Mouse (Mus musculus): ENCODE data around the gene Plk3. TPM values are rescaled to one million over a fixed set of nuclear protein-coding genes. Genes with fewer than 3 reads are reported as not detected.

Gene Plk3
- polyA plus RNA-seq, 1 experiment from 2014 or later, result 3.7 TPM

DNA sequence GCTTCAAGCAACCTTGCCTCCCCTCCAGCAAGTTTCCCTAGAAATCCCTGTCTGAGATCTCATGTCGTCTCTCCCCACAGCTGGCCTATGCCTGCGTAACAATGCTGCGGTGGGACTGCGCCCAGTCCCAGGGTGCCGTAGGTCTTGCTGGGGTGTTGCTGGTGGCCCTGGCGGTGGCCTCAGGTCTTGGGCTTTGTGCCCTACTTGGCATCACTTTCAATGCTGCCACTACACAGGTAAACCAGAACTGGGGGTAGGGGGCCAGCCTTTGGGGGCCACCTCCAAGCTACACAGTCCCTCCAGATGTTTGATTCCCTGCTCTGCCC is 25.3 kb downstream of the Plk3 start:
- 95% methylated on average over 6 of the region's 6 CpGs for WGBS
- peaks cover 33% of the 10 kb centered on the region for H3K36me3 ChIP-seq (ENCODE audit: insufficient read depth, low read length)
- no peak overlapping the region for H3K4me2 ChIP-seq (replicated peaks; ENCODE audit: low read depth, low read length)
- no peak for ATAC-seq (ENCODE audit: low FRiP score, low TSS enrichment)
- no peak overlapping the region for H3K27ac ChIP-seq (ENCODE audit: low read length)
- peaks cover 12% of the 10 kb centered on the region for H3K4me1 ChIP-seq (ENCODE audit: insufficient read depth, low read length)
- no peak overlapping the region for H3K4me3 ChIP-seq (ENCODE audit: low read length)
- no peak overlapping the region for H3K9ac ChIP-seq (replicated peaks; ENCODE audit: low read length)
- H3K9me3 ChIP-seq (ENCODE audit: low read length), result no peaks in the 10 kb centered on the region
- H3K27me3 ChIP-seq (ENCODE audit: insufficient read depth, low read length), result no peaks in the 10 kb centered on the region

DNA sequence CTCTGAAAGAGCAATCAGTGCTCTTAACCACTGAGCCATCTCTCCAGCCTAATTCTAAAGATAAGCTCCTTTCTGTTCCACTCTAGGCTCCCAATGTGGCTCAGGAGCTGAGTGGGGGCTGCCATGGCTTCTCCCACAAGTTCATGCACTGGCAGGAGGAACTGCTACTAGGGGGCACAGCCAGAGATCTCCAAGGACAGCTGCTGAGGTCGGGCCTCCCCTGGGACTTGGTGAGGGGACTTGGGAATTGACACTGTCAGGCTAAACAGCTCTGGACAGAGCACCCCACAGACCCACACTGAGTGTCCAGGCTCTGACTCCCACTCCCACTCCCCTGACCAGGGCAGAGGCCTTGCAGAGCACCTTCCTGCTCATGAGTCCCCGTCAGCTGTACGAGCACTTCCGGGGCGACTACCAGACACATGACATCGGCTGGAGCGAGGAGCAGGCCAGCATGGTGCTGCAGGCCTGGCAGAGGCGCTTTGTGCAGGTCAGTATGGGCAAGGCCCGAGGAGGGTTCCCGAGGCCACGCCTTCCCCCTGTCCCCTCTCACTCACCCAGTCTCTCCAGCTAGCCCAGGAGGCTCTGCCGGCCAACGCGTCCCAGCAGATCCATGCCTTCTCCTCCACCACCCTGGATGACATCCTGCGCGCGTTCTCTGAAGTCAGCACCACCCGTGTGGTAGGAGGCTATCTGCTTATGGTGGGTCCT is 25.8 kb downstream of the Plk3 start:
- Histone ChIP-seq H3K4me3 (ENCODE audit: low read length) (no peak overlapping the region), H3K4me1 (ENCODE audit: insufficient read depth, low read length) (peaks cover 12% of the 10 kb centered on the region), H3K36me3 (ENCODE audit: insufficient read depth, low read length) (peaks cover 28% of the 10 kb centered on the region), H3K9ac (replicated peaks; ENCODE audit: low read length) (no peak overlapping the region), H3K4me2 (replicated peaks; ENCODE audit: low read depth, low read length) (no peak overlapping the region), H3K27ac (ENCODE audit: low read length) (no peak overlapping the region), H3K9me3 (ENCODE audit: low read length) (no peaks in the 10 kb centered on the region), H3K27me3 (ENCODE audit: insufficient read depth, low read length) (no peaks in the 10 kb centered on the region)
- ATAC-seq (ENCODE audit: low FRiP score, low TSS enrichment), result no peak
- 89% methylated on average over 18 of the region's 18 CpGs for WGBS

DNA sequence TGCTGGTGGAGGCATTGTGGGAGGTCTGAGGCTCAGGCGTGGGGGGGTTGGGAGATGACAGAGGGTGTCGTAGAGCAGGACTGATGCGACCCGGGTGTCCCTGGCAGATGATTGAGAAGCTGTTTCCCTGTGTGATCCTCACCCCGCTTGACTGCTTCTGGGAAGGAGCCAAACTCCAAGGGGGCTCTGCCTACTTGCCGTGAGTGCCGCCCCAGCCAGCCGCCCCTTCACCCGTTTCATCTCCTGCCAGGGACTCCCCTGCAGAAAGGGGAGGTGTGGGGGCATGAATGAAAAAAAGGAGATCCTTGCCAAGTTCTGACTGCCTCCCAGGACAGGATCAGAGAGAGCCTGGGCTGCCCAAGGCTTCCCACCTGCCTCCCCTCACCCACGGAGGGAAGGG is 28.6 kb downstream of the Plk3 start:
- 48% methylated on average over 10 of the region's 10 CpGs for WGBS
- ATAC-seq (ENCODE audit: low FRiP score, low TSS enrichment), result peak; percentile 29; the same call in 1 of the 2 replicates
- Histone ChIP-seq H3K27ac (ENCODE audit: low read length) (0 out of 2 replicates have a peak overlapping the region, but pooled peaks have one; percentile 1), H3K9ac (replicated peaks; ENCODE audit: low read length) (no peak overlapping the region), H3K4me2 (replicated peaks; ENCODE audit: low read depth, low read length) (no peak overlapping the region), H3K4me3 (ENCODE audit: low read length) (no peak overlapping the region), H3K4me1 (ENCODE audit: insufficient read depth, low read length) (peaks cover 12% of the 10 kb centered on the region), H3K27me3 (ENCODE audit: insufficient read depth, low read length) (no peaks in the 10 kb centered on the region), H3K9me3 (ENCODE audit: low read length) (no peaks in the 10 kb centered on the region), H3K36me3 (ENCODE audit: insufficient read depth, low read length) (peaks cover 10% of the 10 kb centered on the region)

DNA sequence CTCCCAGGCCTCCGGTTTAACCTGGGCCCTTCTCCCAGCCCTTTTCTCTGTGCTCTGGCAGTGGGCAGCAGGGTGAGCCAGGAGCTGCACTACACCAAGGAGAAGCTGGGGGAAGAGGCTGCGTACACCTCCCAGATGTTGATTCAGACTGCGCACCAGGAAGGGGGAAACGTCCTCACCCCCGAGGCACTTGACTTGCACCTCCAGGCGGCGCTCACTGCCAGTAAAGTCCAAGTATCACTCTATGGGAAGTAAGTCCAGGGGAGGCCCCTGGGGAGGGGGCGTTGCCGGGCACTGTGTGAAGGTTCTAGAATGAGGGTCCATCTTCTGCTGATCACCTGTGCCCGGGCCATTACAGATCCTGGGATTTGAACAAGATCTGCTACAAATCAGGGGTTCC is 29.1 kb downstream of the Plk3 start:
- H3K36me3 ChIP-seq (ENCODE audit: insufficient read depth, low read length), result peaks cover 6% of the 10 kb centered on the region

DNA sequence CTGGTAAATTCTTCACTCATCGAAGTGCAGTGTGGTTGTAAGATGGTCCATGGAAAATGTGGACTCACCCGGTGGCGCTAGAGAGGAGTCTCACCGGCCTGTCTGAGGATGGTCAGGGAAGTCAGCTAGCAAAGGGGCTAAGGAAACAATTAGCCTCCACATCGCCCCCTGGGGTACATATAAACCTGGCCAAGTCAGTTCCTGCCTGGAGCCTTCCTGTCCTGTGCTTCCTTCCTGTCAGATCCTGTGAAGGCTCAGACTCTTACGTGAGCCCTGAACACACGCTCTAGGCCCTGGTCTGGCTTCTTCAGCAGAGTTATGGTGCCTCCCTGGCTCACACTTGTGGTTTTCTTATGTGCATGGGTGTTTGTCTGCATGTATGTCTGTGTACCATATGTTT is 32.5 kb downstream of the Plk3 start:
- H3K36me3 ChIP-seq (ENCODE audit: insufficient read depth, low read length), result 0 out of 2 replicates have a peak, but pooled peaks cover 2% of the 10 kb centered on the region
- no peak overlapping the region for H3K4me3 ChIP-seq (ENCODE audit: low read length)
- H3K27me3 ChIP-seq (ENCODE audit: insufficient read depth, low read length), result no peaks in the 10 kb centered on the region
- H3K4me2 ChIP-seq (replicated peaks; ENCODE audit: low read depth, low read length), result no peak overlapping the region
- no peak overlapping the region for H3K27ac ChIP-seq (ENCODE audit: low read length)
- 42% methylated on average over 7 of the region's 7 CpGs for whole genome bisulfite sequencing
- H3K4me1 ChIP-seq (ENCODE audit: insufficient read depth, low read length), result peaks cover 39% of the 10 kb centered on the region
- H3K9me3 ChIP-seq (ENCODE audit: low read length), result no peaks in the 10 kb centered on the region
- no peak for ATAC-seq (ENCODE audit: low FRiP score, low TSS enrichment)
- H3K9ac ChIP-seq (replicated peaks; ENCODE audit: low read length), result no peak overlapping the region

More for the DNA sequence above, 29.1 kb downstream of the Plk3 start:
- H3K9ac ChIP-seq (replicated peaks; ENCODE audit: low read length), result no peak overlapping the region
- no peak for ATAC-seq (ENCODE audit: low FRiP score, low TSS enrichment)
- H3K4me3 ChIP-seq (ENCODE audit: low read length), result no peak overlapping the region
- no peak overlapping the region for H3K4me2 ChIP-seq (replicated peaks; ENCODE audit: low read depth, low read length)
- WGBS, result 77% methylated on average over 10 of the region's 10 CpGs
- no peaks in the 10 kb centered on the region for H3K9me3 ChIP-seq (ENCODE audit: low read length)
- H3K27me3 ChIP-seq (ENCODE audit: insufficient read depth, low read length), result no peaks in the 10 kb centered on the region
- H3K4me1 ChIP-seq (ENCODE audit: insufficient read depth, low read length), result peaks cover 12% of the 10 kb centered on the region
- H3K27ac ChIP-seq (ENCODE audit: low read length), result no peak overlapping the region

DNA sequence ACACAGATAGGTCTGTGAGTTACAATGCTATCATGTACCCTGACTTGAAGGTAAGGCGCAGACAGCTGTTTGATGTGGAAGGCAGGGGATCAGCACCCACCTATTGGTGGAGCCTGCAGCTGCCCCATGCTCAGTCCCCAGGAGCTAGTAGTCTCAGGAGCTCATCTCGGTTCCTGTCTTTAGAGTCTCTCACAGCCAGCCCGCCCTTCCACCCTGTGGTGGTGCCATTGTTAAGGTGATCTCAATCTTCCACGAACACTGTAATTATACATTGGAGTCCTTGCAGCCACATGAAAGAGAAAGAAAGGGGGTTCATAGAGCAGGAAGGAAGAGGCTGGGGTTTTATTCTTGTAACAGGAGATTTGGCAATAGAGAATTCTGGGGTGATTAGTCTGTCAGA is 33.7 kb downstream of the Plk3 start:
- no peak for ATAC-seq (ENCODE audit: low FRiP score, low TSS enrichment)
- no peak overlapping the region for H3K4me2 ChIP-seq (replicated peaks; ENCODE audit: low read depth, low read length)
- no peak overlapping the region for H3K9ac ChIP-seq (replicated peaks; ENCODE audit: low read length)
- H3K4me1 ChIP-seq (ENCODE audit: insufficient read depth, low read length), result peaks cover 35% of the 10 kb centered on the region
- 0 out of 2 replicates have a peak, but pooled peaks cover 2% of the 10 kb centered on the region for H3K36me3 ChIP-seq (ENCODE audit: insufficient read depth, low read length)
- no peak overlapping the region for H3K27ac ChIP-seq (ENCODE audit: low read length)
- H3K27me3 ChIP-seq (ENCODE audit: insufficient read depth, low read length), result no peaks in the 10 kb centered on the region
- H3K9me3 ChIP-seq (ENCODE audit: low read length), result no peaks in the 10 kb centered on the region
- WGBS, result 84% methylated on average over 4 of the region's 4 CpGs
- no peak overlapping the region for H3K4me3 ChIP-seq (ENCODE audit: low read length)

DNA sequence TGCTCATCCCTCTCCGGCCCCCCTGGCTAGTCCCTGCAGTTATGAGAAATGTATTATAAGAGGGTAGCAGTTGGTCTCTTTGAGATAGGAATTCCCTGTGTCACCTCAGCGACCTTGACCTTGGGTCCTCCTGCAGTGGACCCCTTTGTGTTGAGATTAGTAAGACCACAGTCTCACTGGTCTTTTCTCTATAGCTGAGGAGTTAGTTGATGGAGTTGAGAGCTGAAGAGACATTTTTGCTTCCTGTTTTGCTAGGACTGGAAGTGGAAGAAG is 35.1 kb downstream of the Plk3 start:
- no peak for ATAC-seq (ENCODE audit: low FRiP score, low TSS enrichment)
- no peak overlapping the region for H3K9ac ChIP-seq (replicated peaks; ENCODE audit: low read length)
- no peak overlapping the region for H3K4me3 ChIP-seq (ENCODE audit: low read length)
- 78% methylated on average over 2 of the region's 2 CpGs for WGBS
- H3K9me3 ChIP-seq (ENCODE audit: low read length), result no peaks in the 10 kb centered on the region
- peak overlapping the region; percentile 88; the same call in 1 of the 2 replicates for H3K4me2 ChIP-seq (replicated peaks; ENCODE audit: low read depth, low read length)
- H3K36me3 ChIP-seq (ENCODE audit: insufficient read depth, low read length), result no peaks in the 10 kb centered on the region
- no peaks in the 10 kb centered on the region for H3K27me3 ChIP-seq (ENCODE audit: insufficient read depth, low read length)
- H3K27ac ChIP-seq (ENCODE audit: low read length), result peak overlapping the region; percentile 57
- peaks cover 32% of the 10 kb centered on the region for H3K4me1 ChIP-seq (ENCODE audit: insufficient read depth, low read length)

DNA sequence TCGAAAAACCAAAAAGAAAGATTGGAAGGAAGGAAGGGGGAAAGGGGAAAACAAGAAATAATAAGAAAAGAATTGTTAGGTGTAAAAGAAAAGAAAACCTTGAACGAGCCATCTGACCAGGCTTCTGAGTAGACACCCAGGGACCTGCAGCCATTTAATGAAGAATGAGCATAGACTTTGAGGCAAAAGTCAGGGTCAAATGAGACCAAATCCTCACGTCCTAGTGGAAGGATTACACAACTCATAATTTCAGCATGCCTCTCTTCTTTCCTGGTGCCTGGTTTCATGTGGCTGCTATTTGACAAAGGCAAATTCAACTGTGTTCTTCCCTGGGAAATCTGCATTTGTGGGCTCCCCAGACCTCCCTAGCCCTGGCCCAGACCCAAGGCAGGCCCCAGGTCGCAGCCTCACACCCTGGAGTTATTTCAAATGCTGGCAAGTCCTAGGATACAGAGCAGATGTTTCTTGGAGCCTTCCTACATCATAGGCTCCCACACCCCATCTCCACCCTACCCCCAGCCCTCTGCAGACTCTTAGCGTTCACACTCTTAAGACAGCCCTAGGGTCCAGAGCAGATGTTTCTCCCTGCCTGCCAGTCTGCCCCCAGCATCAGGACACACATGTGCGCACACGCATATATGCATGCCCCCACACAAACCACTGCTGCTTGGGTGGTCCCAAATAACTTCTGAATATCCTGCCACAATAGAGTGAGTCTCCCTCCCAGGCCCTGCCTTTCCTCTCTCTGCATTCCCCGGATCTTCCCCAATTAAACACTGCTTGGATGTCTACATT is 35.6 kb downstream of the Plk3 start:
- Histone ChIP-seq H3K27me3 (ENCODE audit: insufficient read depth, low read length) (no peaks in the 10 kb centered on the region), H3K4me3 (ENCODE audit: low read length) (peak overlapping the region; percentile 9; the same call in 1 of the 2 replicates), H3K4me1 (ENCODE audit: insufficient read depth, low read length) (peaks cover 32% of the 10 kb centered on the region), H3K36me3 (ENCODE audit: insufficient read depth, low read length) (no peaks in the 10 kb centered on the region), H3K9ac (replicated peaks; ENCODE audit: low read length) (0 out of 2 replicates have a peak overlapping the region, but pooled peaks have one; percentile 2), H3K4me2 (replicated peaks; ENCODE audit: low read depth, low read length) (peak overlapping the region; percentile 88), H3K9me3 (ENCODE audit: low read length) (no peaks in the 10 kb centered on the region), H3K27ac (ENCODE audit: low read length) (peak overlapping the region; percentile 57)
- 48% methylated on average over 8 of the region's 8 CpGs for WGBS
- ATAC-seq (ENCODE audit: low FRiP score, low TSS enrichment), result peak; percentile 24; the same call in 1 of the 2 replicates

DNA sequence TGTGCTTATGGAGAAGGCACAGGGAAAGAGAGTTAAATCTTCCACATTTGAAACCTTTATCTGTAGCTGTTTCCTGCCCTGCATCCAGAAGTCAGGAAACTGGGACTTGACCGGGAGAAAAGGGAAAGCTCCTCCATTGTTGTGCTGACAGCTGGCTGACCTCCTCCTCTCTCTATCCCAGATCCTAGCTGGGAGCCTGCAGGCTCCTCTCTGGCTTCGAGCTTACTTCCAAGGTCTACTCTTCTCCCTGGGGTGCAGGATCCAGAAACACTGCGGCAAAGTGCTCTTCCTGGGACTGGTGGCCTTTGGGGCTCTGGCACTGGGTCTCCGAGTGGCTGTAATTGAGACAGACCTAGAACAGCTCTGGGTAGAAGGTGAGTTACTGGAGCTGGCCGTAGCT is 37.1 kb downstream of the Plk3 start:
- 4% methylated on average over 5 of the region's 5 CpGs for WGBS
- ATAC-seq (ENCODE audit: low FRiP score, low TSS enrichment), result no peak

More for the DNA sequence above, 37.1 kb downstream of the Plk3 start:
- Histone ChIP-seq H3K4me2 (replicated peaks; ENCODE audit: low read depth, low read length) (peak overlapping the region; percentile 88), H3K9ac (replicated peaks; ENCODE audit: low read length) (peak overlapping the region; percentile 67), H3K9me3 (ENCODE audit: low read length) (no peaks in the 10 kb centered on the region), H3K36me3 (ENCODE audit: insufficient read depth, low read length) (no peaks in the 10 kb centered on the region), H3K27me3 (ENCODE audit: insufficient read depth, low read length) (no peaks in the 10 kb centered on the region), H3K4me1 (ENCODE audit: insufficient read depth, low read length) (peaks cover 32% of the 10 kb centered on the region), H3K4me3 (ENCODE audit: low read length) (peak overlapping the region; percentile 64), H3K27ac (ENCODE audit: low read length) (peak overlapping the region; percentile 68)

All from kidney, embryonic 16.5 days (tissue).